Mouse (Mus musculus): ENCODE results near the gene Zfp217. TPM values are rescaled to one million over a fixed set of nuclear protein-coding genes. Genes with fewer than 3 reads are reported as not detected.

Zfp217 gene
- polyA plus RNA-seq, 1 experiment from 2014 or later: 3.7 TPM

- H3K4me2 ChIP-seq: no peak overlapping the region
- no peaks in the 10 kb centered on the region for H3K27me3 ChIP-seq (replicated peaks)
- WGBS: 42% methylated on average over 5 of the region's 5 CpGs
- H3K9ac ChIP-seq: no peak overlapping the region
- ATAC-seq (ENCODE audit: insufficient number of reproducible peaks, low FRiP score): no peak
- peaks cover 9% of the 10 kb centered on the region for H3K4me1 ChIP-seq (replicated peaks)
- no peaks in the 10 kb centered on the region for H3K9me3 ChIP-seq (replicated peaks)
- H3K27ac ChIP-seq (ENCODE audit: poor library complexity, severe bottlenecking): no peak overlapping the region
- no peaks in the 10 kb centered on the region for H3K36me3 ChIP-seq
- no peak overlapping the region for H3K4me3 ChIP-seq
Measured at GRCm38 (mm10) chr2:170158251-170158650, 10.3 kb upstream of the Zfp217 start.

- no peaks in the 10 kb centered on the region for H3K27me3 ChIP-seq (replicated peaks)
- WGBS: 40% methylated on average over 11 of the region's 11 CpGs
- no peaks in the 10 kb centered on the region for H3K36me3 ChIP-seq
- H3K4me1 ChIP-seq (replicated peaks): peaks cover 14% of the 10 kb centered on the region
- H3K27ac ChIP-seq (ENCODE audit: poor library complexity, severe bottlenecking): no peak overlapping the region
- no peaks in the 10 kb centered on the region for H3K9me3 ChIP-seq (replicated peaks)
- ATAC-seq (ENCODE audit: insufficient number of reproducible peaks, low FRiP score): no peak
- no peak overlapping the region for H3K4me3 ChIP-seq
- H3K4me2 ChIP-seq: no peak overlapping the region
- H3K9ac ChIP-seq: no peak overlapping the region
Measured at GRCm38 (mm10) chr2:170157280-170158200, 9.6 kb upstream of the Zfp217 start.

- Histone ChIP-seq H3K4me3 (peak overlapping the region; percentile 42), H3K36me3 (no peaks in the 10 kb centered on the region), H3K9ac (peak overlapping the region; percentile 61), H3K27me3 (replicated peaks) (no peaks in the 10 kb centered on the region), H3K4me1 (replicated peaks) (peaks cover 25% of the 10 kb centered on the region), H3K9me3 (replicated peaks) (no peaks in the 10 kb centered on the region), H3K27ac (ENCODE audit: poor library complexity, severe bottlenecking) (peak overlapping the region; percentile 95), H3K4me2 (peak overlapping the region; percentile 70)
- WGBS: 4% methylated on average over 18 of the region's 18 CpGs
- peak; percentile 76 for ATAC-seq (ENCODE audit: insufficient number of reproducible peaks, low FRiP score)
Measured at GRCm38 (mm10) chr2:170155089-170155740, 7.3 kb upstream of the Zfp217 start.

GRCm38 (mm10) chr2:170154738-170155088 is 6.8 kb upstream of the Zfp217 start:
- no peaks in the 10 kb centered on the region for H3K27me3 ChIP-seq (replicated peaks)
- H3K4me3 ChIP-seq: peak overlapping the region; percentile 42
- H3K4me2 ChIP-seq: peak overlapping the region; percentile 70
- H3K9ac ChIP-seq: peak overlapping the region; percentile 61
- peaks cover 25% of the 10 kb centered on the region for H3K4me1 ChIP-seq (replicated peaks)
- no peak for ATAC-seq (ENCODE audit: insufficient number of reproducible peaks, low FRiP score)
- no peaks in the 10 kb centered on the region for H3K9me3 ChIP-seq (replicated peaks)
- peak overlapping the region; percentile 95 for H3K27ac ChIP-seq (ENCODE audit: poor library complexity, severe bottlenecking)
- no peaks in the 10 kb centered on the region for H3K36me3 ChIP-seq
- 11% methylated on average over 5 of the region's 5 CpGs for WGBS

- peak overlapping the region; percentile 95 for H3K27ac ChIP-seq (ENCODE audit: poor library complexity, severe bottlenecking)
- H3K9ac ChIP-seq: 0 out of 2 replicates have a peak overlapping the region, but pooled peaks have one; percentile 61
- peaks cover 25% of the 10 kb centered on the region for H3K4me1 ChIP-seq (replicated peaks)
- no peaks in the 10 kb centered on the region for H3K36me3 ChIP-seq
- no peak for ATAC-seq (ENCODE audit: insufficient number of reproducible peaks, low FRiP score)
- H3K9me3 ChIP-seq (replicated peaks): no peaks in the 10 kb centered on the region
- 0 out of 2 replicates have a peak overlapping the region, but pooled peaks have one; percentile 42 for H3K4me3 ChIP-seq
- no peaks in the 10 kb centered on the region for H3K27me3 ChIP-seq (replicated peaks)
- H3K4me2 ChIP-seq: peak overlapping the region; percentile 72
- 22% methylated on average over 6 of the region's 6 CpGs for WGBS
Measured at GRCm38 (mm10) chr2:170154301-170154721, 6.4 kb upstream of the Zfp217 start.

GRCm38 (mm10) chr2:170153421-170154271 is 5.7 kb upstream of the Zfp217 start:
- H3K9me3 ChIP-seq (replicated peaks): no peaks in the 10 kb centered on the region
- peak overlapping the region; percentile 45 for H3K4me3 ChIP-seq
- ATAC-seq (ENCODE audit: insufficient number of reproducible peaks, low FRiP score): no peak
- peaks cover 25% of the 10 kb centered on the region for H3K4me1 ChIP-seq (replicated peaks)
- 2% methylated on average over 37 of the region's 37 CpGs for WGBS
- peak overlapping the region; percentile 61 for H3K27ac ChIP-seq (ENCODE audit: poor library complexity, severe bottlenecking)
- peak overlapping the region; percentile 72 for H3K4me2 ChIP-seq
- H3K36me3 ChIP-seq: no peaks in the 10 kb centered on the region
- H3K27me3 ChIP-seq (replicated peaks): no peaks in the 10 kb centered on the region
- peak overlapping the region; percentile 63 for H3K9ac ChIP-seq

- Histone ChIP-seq H3K4me3 (no peak overlapping the region), H3K36me3 (no peaks in the 10 kb centered on the region), H3K27me3 (replicated peaks) (no peaks in the 10 kb centered on the region), H3K9ac (no peak overlapping the region), H3K27ac (ENCODE audit: poor library complexity, severe bottlenecking) (peak overlapping the region; percentile 18; the same call in 1 of the 2 replicates), H3K4me2 (peak overlapping the region; percentile 72), H3K9me3 (replicated peaks) (no peaks in the 10 kb centered on the region), H3K4me1 (replicated peaks) (peaks cover 30% of the 10 kb centered on the region)
- 0 out of 2 replicates have a peak, but pooled peaks have one; percentile 17 for ATAC-seq (ENCODE audit: insufficient number of reproducible peaks, low FRiP score)
- 31% methylated on average over 7 of the region's 7 CpGs for WGBS
Measured at GRCm38 (mm10) chr2:170152856-170153255, 5.0 kb upstream of the Zfp217 start.

GRCm38 (mm10) chr2:170152036-170152686 is 4.3 kb upstream of the Zfp217 start:
- H3K27ac ChIP-seq (ENCODE audit: poor library complexity, severe bottlenecking): peak overlapping the region; percentile 18; the same call in 1 of the 2 replicates
- H3K4me1 ChIP-seq (replicated peaks): peaks cover 36% of the 10 kb centered on the region
- WGBS: 51% methylated on average over 5 of the region's 5 CpGs
- H3K9me3 ChIP-seq (replicated peaks): no peaks in the 10 kb centered on the region
- no peak overlapping the region for H3K4me2 ChIP-seq
- no peak for ATAC-seq (ENCODE audit: insufficient number of reproducible peaks, low FRiP score)
- H3K27me3 ChIP-seq (replicated peaks): no peaks in the 10 kb centered on the region
- H3K36me3 ChIP-seq: no peaks in the 10 kb centered on the region
- no peak overlapping the region for H3K9ac ChIP-seq
- no peak overlapping the region for H3K4me3 ChIP-seq

- Histone ChIP-seq H3K4me2 (no peak overlapping the region), H3K4me1 (replicated peaks) (peaks cover 36% of the 10 kb centered on the region), H3K36me3 (no peaks in the 10 kb centered on the region), H3K9me3 (replicated peaks) (no peaks in the 10 kb centered on the region), H3K27ac (ENCODE audit: poor library complexity, severe bottlenecking) (peak overlapping the region; percentile 28; the same call in 1 of the 2 replicates), H3K27me3 (replicated peaks) (no peaks in the 10 kb centered on the region), H3K9ac (no peak overlapping the region), H3K4me3 (no peak overlapping the region)
- no peak for ATAC-seq (ENCODE audit: insufficient number of reproducible peaks, low FRiP score)
- 60% methylated on average over 8 of the region's 8 CpGs for WGBS
Measured at GRCm38 (mm10) chr2:170151470-170151869, 3.6 kb upstream of the Zfp217 start.

- H3K27ac ChIP-seq (ENCODE audit: poor library complexity, severe bottlenecking): no peak overlapping the region
- no peaks in the 10 kb centered on the region for H3K36me3 ChIP-seq
- H3K4me3 ChIP-seq: no peak overlapping the region
- 69% methylated on average over 7 of the region's 7 CpGs for WGBS
- ATAC-seq (ENCODE audit: insufficient number of reproducible peaks, low FRiP score): no peak
- no peaks in the 10 kb centered on the region for H3K9me3 ChIP-seq (replicated peaks)
- H3K27me3 ChIP-seq (replicated peaks): no peaks in the 10 kb centered on the region
- H3K9ac ChIP-seq: no peak overlapping the region
- H3K4me2 ChIP-seq: no peak overlapping the region
- H3K4me1 ChIP-seq (replicated peaks): peaks cover 31% of the 10 kb centered on the region
Measured at GRCm38 (mm10) chr2:170148828-170149227, 925 bp upstream of the Zfp217 start.

Data from heart, embryonic 12.5 days (tissue).